Mouse (Mus musculus) embryonic fibroblast, embryonic 13.5 days (primary cell): Measurements from ENCODE around the gene Ackr4.

Experiments used
- CTCF ChIP-seq: IDR thresholded peaks from 2 replicates; pipeline ENCODE4 v1.5.1; 2011; ENCODE audit warnings: mild to moderate bottlenecking, control low read depth, low read length, moderate library complexity, borderline replicate concordance; ENCODE audit not compliant: insufficient read depth
- POLR2A ChIP-seq: IDR thresholded peaks from 2 replicates; pipeline ENCODE4 v1.6.1; 2011; ENCODE audit warnings: low read depth, mild to moderate bottlenecking, control low read depth, low read length, moderate library complexity

GRCm38 (mm10) chr9:104080038-104080437, 46.7 kb downstream of the Ackr4 start:
- no peak for TF ChIP-seq CTCF
- no peak for TF ChIP-seq POLR2A
